Comparison of ENCODE assay signal across 12 mouse cellular contexts in the genomic region with DNA sequence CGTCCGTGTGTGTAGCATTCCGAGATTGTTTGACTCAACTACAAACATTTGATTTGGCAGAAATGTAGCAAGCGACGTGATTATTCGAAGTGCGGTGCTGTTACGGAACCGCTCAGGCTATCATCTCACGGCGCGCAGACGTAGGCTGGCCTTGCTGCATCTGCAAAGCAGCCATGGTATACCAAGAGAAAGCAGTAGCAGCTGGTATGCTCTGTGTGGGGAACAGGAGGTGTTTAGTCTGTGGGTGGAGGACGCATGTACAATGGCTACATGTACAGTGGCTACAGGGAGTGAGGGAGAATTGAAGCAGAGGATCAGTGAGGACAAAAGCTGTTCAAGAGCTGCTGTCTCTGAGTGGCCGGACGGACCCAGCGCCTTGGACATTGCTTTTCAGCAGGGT.
DNase-seq lines count a peak whose midpoint lies in the region; ATAC-seq and TF ChIP-seq lines count a peak whose summit lies in the region.
"Had no signal": no experiment of that assay in that cellular context is flagged by ENCODE, and none has a peak within 500 bp of the region (broad histone marks: within the 10 kb centered on the region; RNA-seq: fewer than 3 reads in every experiment).

No protein-coding gene starts in this region.

- H3K36me3 ChIP-seq in stomach, postnatal 0 days (ENCODE audit: control insufficient read depth, insufficient read depth, low read length): no peaks in the 10 kb centered on the region
- H3K36me3 ChIP-seq: midbrain, embryonic 13.5 days had no signal

- TF ChIP-seq EP300 in stomach, postnatal 0 days (optimal IDR thresholded peaks at IDR 0.05): no peak

- intact Hi-C loops in heart, postnatal 25 days (cut with DNase I): loop anchor here (2.0 to 5.0 kb wide), 2 partner anchors 41 to 59 kb away; no protein-coding TSS in a partner anchor

- peak overlapping the region; percentile 42 for H3K4me2 ChIP-seq in stomach, postnatal 0 days (replicated peaks; ENCODE audit: low read depth)
- H3K4me2 ChIP-seq: midbrain, embryonic 13.5 days had no signal

- TF ChIP-seq CTCF in lung, adult 2 months (IDR thresholded peaks at IDR 0.05; ENCODE audit: insufficient read depth, low read length): no peak
- TF ChIP-seq CTCF in stomach, postnatal 0 days (IDR thresholded peaks at IDR 0.05; ENCODE audit: low read depth): no peak

- peak overlapping the region; percentile 0; the same call in 1 of the 2 replicates for H3K27ac ChIP-seq in stomach, postnatal 0 days (replicated peaks)
- H3K27ac ChIP-seq: hindbrain, postnatal 0 days; midbrain, embryonic 13.5 days had no signal

- H3K9me3 ChIP-seq in stomach, postnatal 0 days (ENCODE audit: control insufficient read depth, low read length): no peaks in the 10 kb centered on the region
- H3K9me3 ChIP-seq: midbrain, embryonic 13.5 days had no signal

- no peaks in the 10 kb centered on the region for H3K27me3 ChIP-seq in stomach, postnatal 0 days (ENCODE audit: control insufficient read depth, insufficient read depth, low read length)
- H3K27me3 ChIP-seq: midbrain, embryonic 13.5 days; Patski had no signal

- no peak for ATAC-seq in stomach, postnatal 0 days (ENCODE audit: low FRiP score, low TSS enrichment)
- ATAC-seq: hindbrain, postnatal 0 days; midbrain, embryonic 13.5 days; Patski had no signal

- TF ChIP-seq POLR2A in lung, adult 2 months (IDR thresholded peaks at IDR 0.05; ENCODE audit: borderline replicate concordance, extremely low read depth, low read depth, low read length): no peak

- peak overlapping the region; percentile 64 for H3K4me3 ChIP-seq in lung, adult 2 months (replicated peaks; ENCODE audit: extremely low read depth, low read depth, low read length)
- peak overlapping the region; percentile 39 for H3K4me3 ChIP-seq in stomach, postnatal 0 days (ENCODE audit: low read depth, low read length)
- H3K4me3 ChIP-seq: midbrain, embryonic 13.5 days had no signal

- WGBS in lung, adult 2 months: 64% methylated on average over 17 of the region's 17 CpGs
- WGBS in stomach, postnatal 0 days: 60% methylated on average over 17 of the region's 17 CpGs

- no peak overlapping the region for H3K9ac ChIP-seq in stomach, postnatal 0 days (ENCODE audit: low read length)
- H3K9ac ChIP-seq: midbrain, embryonic 13.5 days had no signal

- DNase-seq in heart, adult 11 months: peak; percentile 89
- DNase-seq in heart, postnatal 25 days (ENCODE audit: low spot score): no peak
- DNase-seq in lung, adult 2 months: peak; percentile 42
- no peak for DNase-seq in lung, postnatal 25 days (ENCODE audit: low spot score)
- peak; percentile 48 to 78 for DNase-seq in left cerebral cortex, adult 8-10 months (ENCODE audit: low spot score in 2 of 2)
- peak; percentile 45 for DNase-seq in stomach, postnatal 0 days (ENCODE audit: low spot score)
- no peak for DNase-seq in adrenal gland, adult (ENCODE audit: inconsistent age in 2 of 2, low spot score in 1 of 2)
- DNase-seq in adrenal gland, adult 18-20 months (ENCODE audit: low spot score in 2 of 2): no peak
- DNase-seq: B cell, adult 2 months had no signal

- H3K4me1 ChIP-seq in lung, adult 2 months (ENCODE audit: control insufficient read depth, insufficient read depth, low read length): peaks cover 2% of the 10 kb centered on the region; the same call in 1 of the 2 replicates
- no peaks in the 10 kb centered on the region for H3K4me1 ChIP-seq in stomach, postnatal 0 days (replicated peaks; ENCODE audit: control insufficient read depth, insufficient read depth)
- H3K4me1 ChIP-seq: midbrain, embryonic 13.5 days had no signal

Comparison
In these comparisons a context has a peak if more than half of its experiments do, and no peak if none do; other contexts are left out.
1. DNase-seq: peak in heart, adult 11 months (single experiment), lung, adult 2 months (single experiment), left cerebral cortex, adult 8-10 months (2 of 2) and stomach, postnatal 0 days (single experiment); none in heart, postnatal 25 days (single experiment), lung, postnatal 25 days (single experiment), adrenal gland, adult (0 of 2) and adrenal gland, adult 18-20 months (0 of 2).